Comparison of ENCODE assay signal across 34 mouse cellular contexts in genomic region chr6:112517572-112517971, GRCm38 (mm10). TPM values are rescaled to one million over a fixed set of nuclear protein-coding genes. Genes with fewer than 3 reads are reported as not detected.
"Had no signal": no experiment of that assay in that cellular context is flagged by ENCODE, and none has a peak within 500 bp of the region (broad histone marks: within the 10 kb centered on the region; RNA-seq: fewer than 3 reads in every experiment).

No protein-coding gene starts in this region.

- ATAC-seq: hindbrain, embryonic 16.5 days; hindbrain, postnatal 0 days; inflammation-experienced regulatory T-cells, adult 6 months; intestine, embryonic 15.5 days; intestine, embryonic 16.5 days; intestine, postnatal 0 days had no signal

- H3K4me3 ChIP-seq: heart, embryonic 13.5 days; heart, embryonic 15.5 days; hindbrain, embryonic 10.5 days; hindbrain, embryonic 12.5 days; hindbrain, embryonic 13.5 days; hindbrain, embryonic 15.5 days; intestine, embryonic 15.5 days; kidney, embryonic 15.5 days; layer of hippocampus, adult 2 months; left cerebral cortex, adult 2 months had no signal

- H3K9me3 ChIP-seq: heart, embryonic 13.5 days; heart, embryonic 15.5 days; hindbrain, embryonic 10.5 days; hindbrain, embryonic 12.5 days; hindbrain, embryonic 13.5 days; hindbrain, embryonic 15.5 days; intestine, embryonic 15.5 days; kidney, embryonic 15.5 days had no signal

- H3K4me1 ChIP-seq: heart, embryonic 13.5 days; heart, embryonic 15.5 days; intestine, embryonic 15.5 days had no signal

- H3K27ac ChIP-seq: heart, embryonic 13.5 days; heart, embryonic 15.5 days; hindbrain, embryonic 10.5 days; hindbrain, embryonic 12.5 days; hindbrain, embryonic 13.5 days; hindbrain, embryonic 14.5 days; hindbrain, embryonic 15.5 days; hindbrain, postnatal 0 days; intestine, embryonic 15.5 days; kidney, embryonic 15.5 days; kidney, postnatal 0 days; layer of hippocampus, adult 2 months; left cerebral cortex, adult 2 months had no signal

- H3K4me2 ChIP-seq: heart, embryonic 13.5 days; heart, embryonic 15.5 days; hindbrain, embryonic 12.5 days; hindbrain, embryonic 13.5 days; hindbrain, embryonic 14.5 days; hindbrain, embryonic 15.5 days; intestine, embryonic 15.5 days; kidney, embryonic 15.5 days had no signal

- H3K9ac ChIP-seq: heart, embryonic 13.5 days; heart, embryonic 15.5 days; hindbrain, embryonic 12.5 days; hindbrain, embryonic 13.5 days; hindbrain, embryonic 14.5 days; hindbrain, embryonic 15.5 days; intestine, embryonic 15.5 days; kidney, embryonic 15.5 days had no signal

- DNase-seq: heart, postnatal 10 days; heart, postnatal 14 days; heart, postnatal 36 days; heart, postnatal 4 days; kidney, adult 11 months; kidney, adult 18-20 months; kidney, adult 2 months; kidney, adult 8-10 months; kidney, adult 9 months; kidney, postnatal 10 days; kidney, postnatal 14 days; kidney, postnatal 25 days; kidney, postnatal 36 days; kidney, postnatal 4 days; layer of hippocampus, adult 9-11 months; layer of hippocampus, postnatal 36 days had no signal

- H3K36me3 ChIP-seq: heart, embryonic 13.5 days; heart, embryonic 15.5 days; hindbrain, embryonic 10.5 days; hindbrain, embryonic 12.5 days; hindbrain, embryonic 13.5 days; hindbrain, embryonic 15.5 days; intestine, embryonic 15.5 days; kidney, embryonic 15.5 days had no signal

- H3K27me3 ChIP-seq: intestine, embryonic 15.5 days; kidney, embryonic 15.5 days had no signal

RNA-seq across cellular contexts. Expression of gene Oxtr, which starts 27.8 kb away (rescaled TPM):
- polyA plus RNA-seq: inflammation-experienced regulatory T-cells, adult 6 months had no signal

RNA-seq across cellular contexts. Expression of gene Cav3, which starts 58.3 kb away (rescaled TPM):
- polyA plus RNA-seq: hindbrain, embryonic 10.5 days; hindbrain, embryonic 11.5 days; hindbrain, embryonic 16.5 days; inflammation-experienced regulatory T-cells, adult 6 months had no signal
